Mouse (Mus musculus): ENCODE results near the gene Abi1. TPM values are rescaled to one million over a fixed set of nuclear protein-coding genes. Genes with fewer than 3 reads are reported as not detected.
A peak's percentile ranks its signal among the peaks of the same experiment; 100 is the strongest.
"Not testable (repeated sequence)": the region's sequence is repeated elsewhere in the genome, so short reads cannot be mapped to it uniquely, and the experiment has no call there.

Abi1 gene
- total RNA-seq (2021) = 100 to 1,000 TPM; 216 to 228 TPM

DNA sequence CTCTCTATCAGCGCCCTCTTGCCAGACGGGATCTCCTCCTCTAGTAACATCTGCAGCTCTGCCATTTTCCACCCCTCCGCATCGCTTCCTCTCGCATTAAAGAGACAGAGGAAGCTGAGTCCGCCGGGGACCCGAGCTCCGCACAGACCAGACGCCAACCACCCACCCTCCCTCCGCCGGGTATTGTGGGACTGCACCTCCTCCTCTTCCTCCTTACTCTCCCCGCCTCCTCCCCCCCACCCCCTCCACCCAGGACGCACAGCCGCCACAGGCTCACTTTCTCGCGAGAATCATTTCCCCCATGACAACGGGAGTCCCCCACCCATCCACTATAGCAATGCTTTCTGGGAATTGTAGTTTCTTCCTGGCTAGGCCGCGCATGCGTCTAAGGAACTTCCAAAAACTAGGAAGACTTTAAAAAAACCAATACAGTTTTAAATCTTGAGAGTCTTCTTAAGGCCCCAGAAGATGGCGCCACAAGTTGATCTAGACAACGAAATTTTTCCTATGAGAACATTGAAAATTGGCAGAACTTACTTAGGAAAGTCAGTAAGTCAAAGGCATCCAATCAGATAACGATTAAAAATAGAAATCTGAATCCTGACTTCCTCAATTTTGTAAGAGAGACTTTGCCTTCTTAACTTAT is at the start of gene Abi1:
Abi1 (minus strand) TSS at position 241 of the 646 bp plus-strand sequence.
- peak; percentile 92 to 93 for DNase-seq

DNA sequence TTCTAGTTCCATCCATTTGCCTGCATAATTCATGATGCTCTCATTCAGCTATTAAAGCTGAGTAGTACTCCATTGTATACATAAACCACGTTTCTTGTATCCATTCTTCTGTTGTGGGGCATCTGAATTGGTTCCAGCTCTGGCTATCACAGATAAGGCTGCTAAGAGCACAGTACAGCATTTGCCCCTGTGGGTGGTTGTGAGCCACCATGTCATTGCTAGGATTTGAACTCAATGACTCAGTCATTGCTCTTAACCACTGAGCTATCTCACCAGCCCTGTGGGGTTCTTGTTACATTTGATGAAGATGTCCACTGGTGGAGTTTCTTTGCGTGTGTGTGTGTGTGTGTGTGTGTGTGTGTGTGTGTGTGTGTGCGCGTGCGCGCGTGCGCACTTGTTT is 44.5 kb upstream of the Abi1 start:
- no peak for DNase-seq

GRCm38 (mm10) chr2:23078588-23078987 is 38.5 kb upstream of the Abi1 start:
- no peak for DNase-seq

DNA sequence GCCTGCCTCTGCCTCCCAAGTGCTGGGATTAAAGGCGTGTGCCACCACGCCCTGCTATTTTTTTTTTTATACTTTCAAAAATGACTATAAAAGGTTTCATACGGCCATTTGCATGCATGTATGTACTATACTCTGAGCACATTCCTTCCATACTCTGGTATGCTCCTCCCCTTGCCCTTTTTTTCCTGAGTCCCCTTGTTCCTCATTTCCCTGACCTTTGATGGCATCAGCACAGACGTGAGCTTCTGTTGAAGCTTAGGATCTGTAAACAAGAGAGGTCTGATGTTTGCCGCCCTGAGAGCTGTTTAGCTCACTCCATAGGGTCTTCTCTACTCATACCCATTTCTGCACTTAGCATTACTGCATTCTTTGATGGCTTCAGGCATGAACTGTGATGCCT is 37.7 kb upstream of the Abi1 start:
- no peak for DNase-seq

DNA sequence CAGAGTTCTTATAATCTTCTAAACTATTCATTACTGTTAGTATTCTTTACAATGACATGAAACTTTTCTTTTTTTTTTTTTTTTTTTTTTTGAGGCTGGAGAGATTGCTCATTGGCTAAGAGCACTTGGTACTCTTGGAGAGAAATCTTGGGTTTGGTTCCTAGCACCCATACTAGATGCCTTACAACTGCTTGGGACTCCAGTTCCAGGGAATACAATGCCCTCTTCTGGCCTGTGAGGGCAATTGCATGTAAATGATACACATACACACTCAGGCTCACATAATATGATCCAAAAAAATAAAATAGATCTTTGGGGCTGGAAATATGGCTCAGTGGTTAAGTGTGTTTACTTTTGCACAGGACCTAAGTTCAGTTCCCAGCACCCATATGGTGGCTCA is 36.7 kb upstream of the Abi1 start:
- no peak for DNase-seq

GRCm38 (mm10) chr2:23075846-23076245 is 35.8 kb upstream of the Abi1 start:
- DNase-seq = no peak

DNA sequence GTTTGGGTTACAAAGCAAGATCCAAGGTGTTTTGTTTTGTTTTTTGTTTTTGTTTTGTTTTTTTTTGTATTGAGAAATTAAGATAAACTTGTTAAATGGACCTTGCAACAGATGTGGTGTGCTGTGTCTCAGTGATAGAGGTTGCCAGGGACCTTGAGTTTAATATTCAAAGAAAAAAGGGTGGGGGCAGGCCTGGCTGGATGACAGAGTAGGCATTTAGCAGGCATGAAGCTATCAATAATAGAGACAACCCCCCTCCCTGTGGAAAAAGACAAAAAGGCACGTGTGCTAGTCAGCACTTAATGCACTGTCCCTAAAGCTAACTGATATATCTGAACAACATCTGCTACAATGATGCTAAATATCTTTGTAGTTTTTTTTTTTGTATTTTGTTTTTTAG is 31.4 kb upstream of the Abi1 start:
- DNase-seq = no peak

DNA sequence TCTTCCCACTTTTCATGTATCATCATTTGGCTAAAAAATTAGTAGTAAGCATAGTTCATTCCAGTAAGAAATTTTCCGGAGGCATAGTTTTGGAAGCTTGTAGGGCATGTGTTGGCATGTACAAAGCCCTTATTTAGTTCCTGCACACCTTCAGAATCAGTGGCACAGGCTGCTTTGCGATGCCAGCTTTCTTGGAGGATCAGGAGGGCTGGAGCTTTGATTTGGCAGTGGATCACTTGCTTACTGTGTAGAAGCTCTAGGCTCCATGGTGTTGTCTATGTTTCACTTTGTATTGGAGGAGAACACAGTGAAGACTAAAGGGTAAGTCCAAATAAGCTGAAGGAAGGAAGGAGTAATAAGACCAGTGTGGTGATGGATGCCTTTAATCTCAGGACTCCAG is 30.4 kb upstream of the Abi1 start:
- DNase-seq = no peak

GRCm38 (mm10) chr2:23068894-23069744 is 29.1 kb upstream of the Abi1 start:
- DNase-seq = peak; percentile 96 to 97

GRCm38 (mm10) chr2:23068370-23068737 is 28.3 kb upstream of the Abi1 start:
- DNase-seq = no peak

GRCm38 (mm10) chr2:23067552-23068369 is 27.7 kb upstream of the Abi1 start, which contains the start of gene Acbd5:
Gene Acbd5 (plus strand): TSS chr2:23068167.
- peak; percentile 95 to 96 for DNase-seq

GRCm38 (mm10) chr2:23052523-23052922 is 12.5 kb upstream of the Abi1 start:
- DNase-seq = peak in 1 of 2 experiments; percentile 43

DNA sequence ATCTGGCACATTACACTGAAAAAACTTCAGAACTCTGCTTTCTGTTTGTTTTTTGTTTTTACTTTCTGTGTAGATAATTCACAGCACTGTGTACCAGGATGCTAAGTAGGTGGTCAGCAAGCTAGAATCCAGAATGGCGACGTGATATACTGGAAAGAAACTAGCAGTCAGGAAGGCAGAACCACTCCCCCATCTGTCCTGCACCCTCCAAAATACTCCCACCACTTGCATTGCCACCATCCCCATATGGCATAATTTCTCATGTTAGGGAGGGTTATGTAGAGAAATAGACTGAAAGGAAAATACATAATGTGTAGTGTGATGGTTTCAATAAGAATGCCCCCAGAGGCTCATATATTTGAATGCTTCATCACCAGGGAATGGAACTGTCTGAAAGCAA is 11.8 kb upstream of the Abi1 start:
- DNase-seq = peak; percentile 48 to 59

GRCm38 (mm10) chr2:23048006-23048405 is 8.0 kb upstream of the Abi1 start:
- no peak for DNase-seq

DNA sequence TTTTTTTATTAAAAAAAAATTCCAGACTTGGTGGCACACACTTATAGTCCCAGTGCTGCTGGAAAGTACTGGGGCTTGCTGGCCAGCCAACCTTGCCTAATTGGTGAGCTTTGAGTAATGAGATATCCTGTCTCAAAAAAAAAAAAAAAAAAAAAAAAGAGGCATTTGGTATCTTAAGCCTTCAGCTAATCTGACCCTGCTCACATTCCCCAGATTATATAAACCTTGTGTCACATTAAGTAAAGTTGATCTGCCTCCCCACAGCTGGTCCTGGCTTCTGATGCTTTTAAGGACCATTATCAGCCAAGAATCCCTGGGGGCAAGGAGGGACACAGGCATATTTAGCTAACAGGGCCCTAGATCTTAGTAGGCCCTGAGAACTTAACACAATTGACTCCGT is 5.7 kb upstream of the Abi1 start:
- no peak for DNase-seq

GRCm38 (mm10) chr2:23042189-23042588 is 2.1 kb upstream of the Abi1 start:
- no peak for DNase-seq

DNA sequence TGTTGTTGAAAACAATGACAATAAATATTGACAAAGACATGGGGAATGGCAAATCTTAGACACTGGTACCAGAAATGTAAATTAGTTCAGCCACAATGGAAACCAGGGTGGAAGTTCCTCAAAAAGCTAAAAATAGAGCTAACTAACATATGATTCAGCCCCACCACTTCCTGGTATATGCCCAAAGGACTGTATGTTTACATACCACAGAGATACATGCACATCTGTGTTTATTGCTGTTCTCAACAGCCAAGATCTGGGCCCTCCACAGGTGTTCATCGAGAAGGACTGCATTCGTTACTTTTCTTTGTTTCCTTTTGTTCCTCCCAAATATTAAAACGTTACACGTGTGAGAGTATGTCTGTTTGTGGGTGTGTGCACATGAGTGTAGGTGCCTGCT is 1.4 kb upstream of the Abi1 start:
- no peak for DNase-seq

DNA sequence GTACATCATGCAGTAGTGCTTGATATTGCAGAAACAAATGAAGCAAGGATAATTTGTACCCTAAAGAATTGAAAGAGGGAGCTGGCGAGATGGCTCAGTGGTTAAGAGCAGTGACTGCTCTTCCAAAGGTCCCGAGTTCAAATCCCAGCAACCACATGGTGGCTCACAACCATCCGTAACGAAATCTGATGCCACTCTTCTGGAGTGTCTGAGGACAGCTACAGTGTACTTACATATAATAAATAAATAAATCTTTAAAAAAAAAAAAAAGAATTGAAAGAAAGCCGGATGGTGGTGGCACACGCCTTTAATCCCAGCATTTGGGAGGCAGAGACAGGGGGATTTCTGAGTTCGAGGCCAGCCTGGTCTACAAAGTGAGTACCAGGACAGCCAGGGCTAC is 649 bp upstream of the Abi1 start:
- DNase-seq = not testable (repeated sequence)

- DNase-seq = peak; percentile 42 to 53
These were observed 700 bp downstream of the Abi1 start for GRCm38 (mm10) chr2:23039082-23040000.

DNA sequence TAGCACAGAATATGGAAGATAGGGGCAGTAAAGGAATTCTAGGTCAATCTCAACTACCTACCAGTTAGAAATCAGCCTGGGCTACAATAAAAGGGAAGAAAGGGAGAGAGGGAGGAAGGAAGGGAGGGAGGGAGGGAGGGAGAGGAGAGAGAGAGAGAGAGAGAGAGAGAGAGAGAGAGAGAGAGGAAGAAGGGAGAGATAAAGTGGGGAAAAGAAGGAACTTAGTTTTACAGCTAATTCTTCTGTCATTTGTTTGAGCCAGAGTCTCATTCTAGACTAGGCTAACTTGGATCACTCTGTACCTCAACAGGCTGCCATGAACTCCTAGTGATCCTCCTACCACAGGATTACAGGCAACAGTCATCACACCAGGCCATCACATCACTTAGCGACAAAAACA is 4.6 kb downstream of the Abi1 start:
- DNase-seq = no peak

- no peak for DNase-seq
These were observed 5.2 kb downstream of the Abi1 start for GRCm38 (mm10) chr2:23034692-23035435.

All from layer of hippocampus, postnatal 36 days (tissue).